Mouse (Mus musculus) ovary, adult 18-20 months (tissue): ENCODE results near the gene Naa35.

Experiments used
- DNase-seq: peaks from one replicate; pipeline ENCODE4 v3.0.0; 2022; ENCODE audit warnings: low spot score, mixed read lengths

Naa35 gene

GRCm38 (mm10) chr13:59639368-59640177, 54.5 kb downstream of the Naa35 start:
- DNase-seq = no peak

- DNase-seq = no peak
Measured at GRCm38 (mm10) chr13:59640178-59640440, 55.0 kb downstream of the Naa35 start.

GRCm38 (mm10) chr13:59642818-59643217, 57.8 kb downstream of the Naa35 start:
- no peak for DNase-seq

- no peak for DNase-seq
Measured at GRCm38 (mm10) chr13:59645491-59645890, 60.4 kb downstream of the Naa35 start.

GRCm38 (mm10) chr13:59646674-59647244, 61.7 kb downstream of the Naa35 start:
- DNase-seq = peak; percentile 12

- DNase-seq = no peak
Measured at GRCm38 (mm10) chr13:59647484-59647883, 62.4 kb downstream of the Naa35 start.

- DNase-seq = no peak
Measured at GRCm38 (mm10) chr13:59648598-59648997, 63.5 kb downstream of the Naa35 start.

GRCm38 (mm10) chr13:59649781-59650180, 64.7 kb downstream of the Naa35 start:
- DNase-seq = no peak

GRCm38 (mm10) chr13:59652651-59653050, 67.6 kb downstream of the Naa35 start:
- no peak for DNase-seq

- no peak for DNase-seq
Measured at GRCm38 (mm10) chr13:59653136-59653535, 68.1 kb downstream of the Naa35 start.

- no peak for DNase-seq
Measured at GRCm38 (mm10) chr13:59654465-59654864, 69.4 kb downstream of the Naa35 start.

GRCm38 (mm10) chr13:59655718-59656315, 70.8 kb downstream of the Naa35 start:
- DNase-seq = no peak

GRCm38 (mm10) chr13:59656316-59656832, 71.3 kb downstream of the Naa35 start:
- no peak for DNase-seq

GRCm38 (mm10) chr13:59656975-59657388, 71.9 kb downstream of the Naa35 start:
- DNase-seq = no peak

GRCm38 (mm10) chr13:59657781-59658180, 72.7 kb downstream of the Naa35 start:
- no peak for DNase-seq

- no peak for DNase-seq
Measured at GRCm38 (mm10) chr13:59660371-59660770, 75.3 kb downstream of the Naa35 start.

- DNase-seq = no peak
Measured at GRCm38 (mm10) chr13:59661387-59661786, 76.3 kb downstream of the Naa35 start.

GRCm38 (mm10) chr13:59661966-59662365, 76.9 kb downstream of the Naa35 start:
- no peak for DNase-seq

- DNase-seq = no peak
Measured at GRCm38 (mm10) chr13:59663939-59664712, 79.1 kb downstream of the Naa35 start.

- no peak for DNase-seq
Measured at GRCm38 (mm10) chr13:59667763-59668162, 82.7 kb downstream of the Naa35 start.

GRCm38 (mm10) chr13:59668501-59669093, 83.5 kb downstream of the Naa35 start:
- DNase-seq = no peak

- no peak for DNase-seq
Measured at GRCm38 (mm10) chr13:59669946-59670345, 84.9 kb downstream of the Naa35 start.
